Mouse (Mus musculus) kidney, postnatal 14 days (tissue): ENCODE measurements around the gene Ndrg2.

Source experiments
- DNase-seq: peaks from one replicate; pipeline ENCODE4 v3.0.0; 2022; ENCODE audit warnings: mixed read lengths

Gene Ndrg2

GRCm38 (mm10) chr14:51912391-51913061, 1.4 kb downstream of the Ndrg2 start:
- peak; percentile 24 for DNase-seq

GRCm38 (mm10) chr14:51911301-51911700, 2.7 kb downstream of the Ndrg2 start:
- no peak for DNase-seq

- DNase-seq = no peak
Observed at GRCm38 (mm10) chr14:51906102-51906501, 7.9 kb downstream of the Ndrg2 start.

GRCm38 (mm10) chr14:51904706-51905105, 9.3 kb downstream of the Ndrg2 start:
- DNase-seq = no peak

DNA sequence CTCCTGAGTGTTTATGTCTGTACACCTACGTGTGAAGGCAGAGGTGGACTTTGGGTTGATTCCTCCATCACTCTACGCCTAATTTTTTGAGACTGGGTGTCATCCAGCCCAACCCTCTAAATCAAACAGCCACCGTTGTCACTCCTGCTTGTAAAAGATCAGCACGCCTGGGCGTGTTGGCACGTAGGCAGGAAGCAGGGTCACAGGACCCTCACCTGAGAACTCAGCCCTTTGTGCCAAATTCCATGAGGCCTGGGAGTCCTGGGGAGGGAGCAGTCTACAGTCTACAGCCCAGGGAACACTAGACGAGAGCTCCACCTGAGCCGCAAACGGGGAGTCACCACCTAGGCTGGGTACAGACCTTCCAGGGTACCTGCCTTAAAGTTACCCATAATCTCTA, 10.2 kb downstream of the Ndrg2 start:
- DNase-seq = no peak

DNA sequence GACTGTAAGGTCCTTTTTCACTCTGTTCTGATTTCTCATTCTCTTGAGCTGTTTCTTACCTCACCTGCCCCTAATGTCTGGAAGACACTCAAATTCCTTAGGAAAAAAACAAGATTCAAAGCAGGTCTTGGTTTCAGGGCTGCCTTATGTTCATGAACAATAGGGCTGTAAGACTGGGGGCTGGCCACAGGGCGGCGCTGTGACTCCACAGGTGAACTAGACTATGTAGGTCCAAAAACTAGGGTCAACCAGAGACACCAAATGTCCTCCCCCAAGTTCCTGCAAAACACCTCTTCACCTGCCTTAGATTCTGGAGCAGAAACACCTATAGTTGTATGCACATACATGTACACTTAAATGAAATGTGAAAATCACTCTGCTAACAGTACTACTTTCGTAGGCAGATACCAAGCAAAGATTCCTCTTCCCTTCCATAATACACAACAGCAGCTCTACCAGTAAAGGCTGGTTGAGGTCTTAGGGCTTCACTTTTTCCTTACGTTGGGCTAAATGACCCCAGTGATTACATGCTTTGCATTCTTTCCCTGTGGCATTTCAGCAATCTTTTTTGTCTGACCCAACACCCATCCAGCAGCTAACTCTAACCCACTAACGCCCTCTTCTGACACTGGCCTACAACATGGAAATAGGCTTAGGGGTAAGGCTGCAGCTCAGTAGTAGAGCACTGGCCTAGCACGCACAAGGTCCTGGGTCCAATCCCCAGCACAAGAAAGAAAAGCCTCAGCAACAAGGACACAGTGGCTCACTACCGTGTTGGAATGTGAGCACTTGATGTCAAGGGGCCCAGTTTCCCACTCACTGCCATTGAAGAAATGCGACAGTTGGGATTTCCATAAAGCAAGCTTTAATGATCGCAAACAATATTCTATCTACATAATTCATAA, 10.9 kb downstream of the Ndrg2 start:
- peak; percentile 73 for DNase-seq

DNA sequence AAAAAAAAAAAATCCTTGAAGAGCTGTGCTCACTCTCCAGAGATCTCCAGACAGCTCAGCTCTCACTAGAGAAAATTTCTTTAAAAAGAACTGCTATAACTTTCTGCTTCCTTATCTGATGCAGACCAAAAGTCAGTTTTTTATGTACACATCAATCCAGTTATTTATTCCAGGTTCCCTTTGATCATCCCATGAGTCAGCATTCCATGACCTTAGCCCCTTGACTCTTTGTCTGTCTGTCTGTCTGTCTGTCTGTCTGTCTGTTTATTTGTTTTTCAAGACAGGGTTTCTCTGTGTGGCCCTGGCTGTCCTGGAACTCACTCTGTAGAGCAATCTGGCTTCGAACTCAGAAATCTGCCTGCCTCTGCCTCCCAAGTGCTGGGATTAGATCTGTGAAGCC, 14.6 kb downstream of the Ndrg2 start:
- DNase-seq = no peak

GRCm38 (mm10) chr14:51896539-51897170, 17.3 kb downstream of the Ndrg2 start:
- no peak for DNase-seq

- no peak for DNase-seq
Observed at GRCm38 (mm10) chr14:51896019-51896418, 17.9 kb downstream of the Ndrg2 start.

GRCm38 (mm10) chr14:51895071-51895470, 18.9 kb downstream of the Ndrg2 start:
- no peak for DNase-seq

DNA sequence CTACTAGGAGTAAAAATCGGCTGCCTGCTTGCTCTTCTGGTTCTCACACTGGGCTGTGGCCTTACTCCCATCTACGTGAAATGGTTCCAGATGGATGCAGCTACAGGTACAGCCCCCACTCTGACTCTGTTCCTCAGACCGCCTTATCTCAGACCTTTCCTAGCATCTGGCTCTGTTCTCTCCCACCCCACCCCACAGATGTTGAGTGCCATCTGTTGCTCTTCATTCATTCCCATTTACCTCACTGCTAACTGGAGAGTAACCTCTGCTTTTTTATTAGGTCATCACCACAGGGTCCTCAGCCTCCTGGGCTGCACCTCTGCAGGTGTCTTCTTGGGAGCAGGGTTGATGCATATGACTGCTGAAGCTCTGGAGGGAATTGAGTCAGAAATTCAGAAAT, 20.1 kb downstream of the Ndrg2 start:
- no peak for DNase-seq

GRCm38 (mm10) chr14:51893094-51893794, 20.7 kb downstream of the Ndrg2 start:
- DNase-seq = no peak

- no peak for DNase-seq
Observed at GRCm38 (mm10) chr14:51892191-51892939, 21.6 kb downstream of the Ndrg2 start, which contains the start of gene Slc39a2. TSS of gene Slc39a2 (plus strand) at chr14:51892889.

DNA sequence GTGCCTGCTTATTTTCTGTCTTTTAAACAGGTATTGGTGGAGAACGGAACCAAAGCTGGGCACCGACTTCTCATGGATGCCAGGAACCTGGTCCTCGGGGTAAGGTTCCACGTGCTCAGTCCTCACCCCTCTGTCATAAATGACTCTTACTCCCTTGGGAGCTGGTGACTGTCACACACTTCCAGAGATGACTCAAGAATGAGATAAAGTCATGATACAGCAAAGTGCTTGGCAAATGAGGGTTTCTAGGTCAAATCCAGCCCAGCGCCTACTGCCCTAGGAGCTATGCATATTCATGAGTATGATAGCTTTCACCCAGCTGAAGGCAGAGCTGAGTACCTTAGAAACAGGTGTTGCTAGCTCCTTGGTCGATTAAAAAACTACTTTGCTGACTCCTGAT, 24.1 kb downstream of the Ndrg2 start:
- DNase-seq = no peak

GRCm38 (mm10) chr14:51886051-51886450, 27.9 kb downstream of the Ndrg2 start:
- DNase-seq = no peak

DNA sequence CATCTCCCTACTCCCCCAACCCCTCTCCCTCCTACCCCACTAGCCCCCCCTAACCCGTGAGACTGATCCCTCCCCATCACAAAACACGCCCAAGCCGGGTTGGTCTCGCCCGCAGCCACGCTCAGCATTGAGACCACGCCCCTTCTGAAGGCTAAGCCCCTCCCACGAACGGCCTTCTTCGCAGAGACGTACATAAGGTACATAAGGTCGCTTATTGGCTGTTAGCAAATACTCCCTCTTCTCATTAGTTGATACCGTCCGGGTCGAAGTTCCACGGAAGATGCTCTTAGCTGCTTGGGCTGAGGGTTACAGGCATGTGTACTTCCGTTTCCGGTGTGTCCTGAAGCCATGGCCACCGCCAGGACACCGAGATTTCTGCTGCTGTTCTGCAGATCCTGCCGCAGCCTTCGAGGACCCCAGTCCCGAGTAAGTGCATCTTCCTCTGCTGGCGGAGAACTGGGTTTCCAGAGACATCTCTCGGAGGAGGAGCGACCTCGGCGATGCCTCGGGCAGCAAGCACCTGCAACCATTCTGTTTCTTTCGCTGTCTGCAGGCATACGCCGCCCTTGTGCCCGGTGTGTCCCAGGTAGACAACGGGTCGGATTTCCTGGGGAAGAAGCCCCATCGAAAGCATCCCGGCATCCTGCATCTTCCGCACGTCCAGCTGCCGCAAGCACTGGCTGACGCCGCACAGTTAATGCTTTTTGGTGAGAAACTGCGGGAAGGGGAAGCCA, 29.2 kb downstream of the Ndrg2 start, which contains the start of gene Mettl17:
Gene Mettl17, plus strand, starts transcription at position 245 of the 734 bp plus-strand sequence.
- peak; percentile 96 for DNase-seq

GRCm38 (mm10) chr14:51884031-51884544, 29.9 kb downstream of the Ndrg2 start:
- DNase-seq = no peak

DNA sequence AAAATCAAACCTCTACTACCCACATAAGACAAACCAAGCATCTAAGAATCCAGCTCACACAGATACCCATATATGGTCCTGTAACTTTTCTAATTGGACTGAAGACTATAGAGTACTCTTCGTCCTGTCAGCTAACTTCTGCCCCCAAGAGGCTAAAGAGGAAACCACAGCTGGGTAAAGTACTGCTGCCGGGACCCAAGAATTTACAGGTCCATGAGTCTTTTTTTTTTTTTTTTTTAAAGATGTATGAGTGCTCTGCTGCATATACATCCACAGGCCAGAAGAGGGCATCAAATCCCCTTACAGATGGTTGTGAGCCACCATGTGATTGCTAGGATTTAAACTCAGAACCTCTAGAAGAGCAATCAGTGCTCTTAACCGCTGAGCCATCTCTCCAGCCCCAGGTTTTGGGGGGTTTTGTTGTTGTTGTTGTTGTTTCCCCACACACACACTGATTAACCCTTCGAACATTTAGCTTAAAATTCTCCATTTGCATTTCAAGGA, 30.4 kb downstream of the Ndrg2 start:
- DNase-seq = peak; percentile 86

GRCm38 (mm10) chr14:51877517-51877916, 36.4 kb downstream of the Ndrg2 start:
- no peak for DNase-seq

- DNase-seq = no peak
Observed at GRCm38 (mm10) chr14:51871741-51872140, 42.2 kb downstream of the Ndrg2 start.

GRCm38 (mm10) chr14:51870756-51871155, 43.2 kb downstream of the Ndrg2 start:
- no peak for DNase-seq
